Mouse (Mus musculus) CH12.LX (cell line): Measurements from ENCODE around the gene Celf5.

Experiments
- CTCF ChIP-seq, 2 experiments: IDR thresholded peaks in 1 of 2; conservative IDR thresholded peaks in 1 of 2; 2 replicates each; pipeline ENCODE4 v1.5.1; 2011 to 2012; ENCODE audit warnings: low read depth in 2 of 2, low read length in 2 of 2, improper control_type of control experiment in 1 of 2, inconsistent platforms in 1 of 2, mild to moderate bottlenecking in 1 of 2, moderate library complexity in 1 of 2
- ELF1 ChIP-seq: IDR thresholded peaks from 2 replicates; pipeline ENCODE4 v1.6.1; 2014; ENCODE audit warnings: low read depth, mild to moderate bottlenecking, inconsistent platforms, low read length, improper control_type of control experiment
- MAFK ChIP-seq: IDR thresholded peaks from 2 replicates; pipeline ENCODE4 v1.6.1; 2011; ENCODE audit warnings: low read length, improper control_type of control experiment; ENCODE audit not compliant: insufficient replicate concordance
- MYC ChIP-seq: IDR thresholded peaks from 2 replicates; pipeline ENCODE4 v1.6.1; 2011; ENCODE audit warnings: low read depth, mild to moderate bottlenecking, improper control_type of control experiment, low read length
- NELFE ChIP-seq: IDR thresholded peaks from 2 replicates; pipeline ENCODE4 v1.6.1; 2011; ENCODE audit warnings: low read depth, low read length, improper control_type of control experiment
- NRF1 ChIP-seq: IDR thresholded peaks from 2 replicates; pipeline ENCODE4 v1.6.1; 2014; ENCODE audit warnings: low read depth, mild to moderate bottlenecking, inconsistent platforms, low read length, improper control_type of control experiment, moderate library complexity
- POLR2A ChIP-seq: IDR thresholded peaks from 2 replicates; pipeline ENCODE4 v1.6.1; 2011; ENCODE audit warnings: low read depth, mild to moderate bottlenecking, improper control_type of control experiment, low read length
- POLR2AphosphoS2 ChIP-seq: IDR thresholded peaks from 2 replicates; pipeline ENCODE4 v1.6.1; 2011; ENCODE audit warnings: low read depth, low read length, improper control_type of control experiment
- USF1 ChIP-seq: IDR thresholded peaks from 2 replicates; pipeline ENCODE4 v1.6.1; 2014; ENCODE audit warnings: low read depth, mild to moderate bottlenecking, inconsistent platforms, low read length, improper control_type of control experiment
- USF2 ChIP-seq: conservative IDR thresholded peaks from 2 replicates; pipeline ENCODE4 v1.6.1; 2011; ENCODE audit warnings: low read depth, low read length, improper control_type of control experiment
- ZC3H11A ChIP-seq: IDR thresholded peaks from 2 replicates; pipeline ENCODE4 v1.6.1; 2012; ENCODE audit warnings: low read depth, mild to moderate bottlenecking, inconsistent platforms, low read length, improper control_type of control experiment

DNA sequence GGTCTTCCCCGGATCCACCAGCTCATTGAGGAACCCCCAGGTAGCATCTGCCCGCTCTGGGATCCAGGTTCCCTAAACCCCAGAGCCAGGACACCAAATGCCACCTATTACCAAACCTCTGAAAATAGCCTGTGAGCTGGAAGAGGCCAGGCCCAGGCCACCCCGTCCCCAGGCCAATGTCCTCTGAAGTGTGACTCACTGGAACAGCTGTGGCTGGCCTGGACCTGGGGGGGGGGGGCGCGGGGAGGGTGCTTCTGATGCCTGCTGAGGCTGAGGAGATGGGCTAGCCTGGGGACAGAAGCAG is 60.8 kb downstream of the Celf5 start:
- TF ChIP-seq NRF1 = no peak
- TF ChIP-seq MAFK = no peak
- no peak for TF ChIP-seq POLR2AphosphoS2
- TF ChIP-seq USF2 = no peak
- TF ChIP-seq NELFE = no peak
- no peak for TF ChIP-seq USF1
- no peak for TF ChIP-seq CTCF (conservative IDR thresholded peaks at IDR 0.05 in 1 of 2, IDR thresholded peaks at IDR 0.05 in 1 of 2; ENCODE audit: low read depth in 2 of 2, low read length in 2 of 2)
- no peak for TF ChIP-seq ZC3H11A
- TF ChIP-seq POLR2A = no peak
- TF ChIP-seq ELF1 = no peak
- TF ChIP-seq MYC = no peak
